Mouse (Mus musculus) Patski (cell line): Measurements from ENCODE around the gene Zfp609. TPM values are rescaled to one million over a fixed set of nuclear protein-coding genes. Genes with fewer than 3 reads are reported as not detected.

Source experiments
- ATAC-seq: fragments of 100-300 bp; one replicate; pipeline ENCODE4 v1.8.0; 2021
- CTCF ChIA-PET: fragments of 350-600 bp; sonication (Branson Sonifier 250); formaldehyde crosslinking; loops from one replicate; lab custom pipeline; 2022; ENCODE audit warnings: inconsistent platforms; lab: Charles Lee
- POLR2A ChIA-PET: fragments of 350-600 bp; sonication (Branson Sonifier 250); formaldehyde crosslinking; loops from one replicate; lab custom pipeline; 2022; ENCODE audit warnings: antibody characterized with exemption, inconsistent platforms; lab: Charles Lee
- DNase-seq: peaks from one replicate; pipeline ENCODE4 v3.0.0-alpha.2; 2011; ENCODE audit warnings: low read depth, low spot score
- H3K27me3 ChIP-seq: fragments of 371-371 bp; one replicate; pipeline ENCODE4 v1.5.1; 2021
- CTCF ChIP-seq: fragments of 100-300 bp; IDR thresholded peaks from one replicate; pipeline ENCODE4 v1.5.1; 2021
- in situ Hi-C: fragments of 300-500 bp; cut with MboI; formaldehyde crosslinking; loops from 3 replicates; pipeline ENCODE4 v1.11.1; 2018; ENCODE audit warnings: low pct_unique_long_range_greater_than_20kb, mixed read lengths
- polyA plus RNA-seq: library from polyadenylated mRNA; unstranded; gene quantifications from one replicate; pipeline ENCODE4 v1.2.3, GENCODE M21; 2021

Zfp609 gene
- polyA plus RNA-seq, 1 experiment from 2014 or later, result 25.7 TPM

- ChIA-PET CTCF (interaction anchor here (0.7 to 1.3 kb wide), 3 partner anchors 10 to 58 kb away, joined by 3 to 4 read pairs (median 3); no protein-coding TSS in a partner anchor), POLR2A (no interaction called here)
- no peak for TF ChIP-seq CTCF
- DNase-seq (no peak), ATAC-seq (no peak)
- no peaks in the 10 kb centered on the region for H3K27me3 ChIP-seq
- in situ Hi-C loops, result loop anchor here (5.0 kb wide), 2 partner anchors 75 to 100 kb away; partner anchors contain the start of gene Zfp609
Observed at GRCm38 (mm10) chr9:65751906-65752305, 75.5 kb downstream of the Zfp609 start.

- no peak for TF ChIP-seq CTCF
- POLR2A ChIA-PET, result no interaction called here
- CTCF ChIA-PET, result interaction anchor here (1.2 kb wide), 1 partner anchor 32 kb away, joined by 3 read pairs; no protein-coding TSS in a partner anchor
- ATAC-seq (no peak), DNase-seq (no peak)
- in situ Hi-C loops, result no loop called here
- no peaks in the 10 kb centered on the region for H3K27me3 ChIP-seq
Observed at GRCm38 (mm10) chr9:65748102-65748501, 79.3 kb downstream of the Zfp609 start.

- H3K27me3 ChIP-seq, result no peaks in the 10 kb centered on the region
- in situ Hi-C loops, result no loop called here
- ATAC-seq (no peak), DNase-seq (no peak)
- POLR2A ChIA-PET, result interaction anchor here (0.9 kb wide), 1 partner anchor 17 kb away, joined by 3 read pairs; no protein-coding TSS in a partner anchor
- CTCF ChIA-PET, result no interaction called here
- peak; percentile 7 for TF ChIP-seq CTCF
Observed at GRCm38 (mm10) chr9:65746479-65746878, 80.9 kb downstream of the Zfp609 start.

DNA sequence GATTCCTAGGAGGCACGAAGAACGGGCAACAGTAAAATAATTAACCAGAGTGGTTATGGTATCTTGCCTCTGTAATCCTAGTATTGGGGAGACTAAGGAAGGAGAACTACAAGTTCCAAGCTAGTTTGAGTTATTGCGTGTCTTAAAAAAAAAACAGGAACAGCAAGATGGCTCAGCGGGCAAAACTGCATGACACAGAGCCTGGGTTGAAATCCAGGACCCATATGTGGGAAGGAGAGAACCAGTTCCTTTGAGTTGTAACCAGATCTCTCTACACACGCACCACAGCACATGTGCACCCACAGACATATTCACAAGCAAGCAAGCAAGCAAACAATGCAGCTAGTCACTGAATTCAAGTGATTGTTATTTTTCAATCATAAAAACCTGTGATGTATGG, 81.9 kb downstream of the Zfp609 start:
- CTCF ChIA-PET, result interaction anchor here (0.9 to 1.4 kb wide), 2 partner anchors 17 to 50 kb away, joined by 3 to 5 read pairs; no protein-coding TSS in a partner anchor
- in situ Hi-C loops, result no loop called here

DNA sequence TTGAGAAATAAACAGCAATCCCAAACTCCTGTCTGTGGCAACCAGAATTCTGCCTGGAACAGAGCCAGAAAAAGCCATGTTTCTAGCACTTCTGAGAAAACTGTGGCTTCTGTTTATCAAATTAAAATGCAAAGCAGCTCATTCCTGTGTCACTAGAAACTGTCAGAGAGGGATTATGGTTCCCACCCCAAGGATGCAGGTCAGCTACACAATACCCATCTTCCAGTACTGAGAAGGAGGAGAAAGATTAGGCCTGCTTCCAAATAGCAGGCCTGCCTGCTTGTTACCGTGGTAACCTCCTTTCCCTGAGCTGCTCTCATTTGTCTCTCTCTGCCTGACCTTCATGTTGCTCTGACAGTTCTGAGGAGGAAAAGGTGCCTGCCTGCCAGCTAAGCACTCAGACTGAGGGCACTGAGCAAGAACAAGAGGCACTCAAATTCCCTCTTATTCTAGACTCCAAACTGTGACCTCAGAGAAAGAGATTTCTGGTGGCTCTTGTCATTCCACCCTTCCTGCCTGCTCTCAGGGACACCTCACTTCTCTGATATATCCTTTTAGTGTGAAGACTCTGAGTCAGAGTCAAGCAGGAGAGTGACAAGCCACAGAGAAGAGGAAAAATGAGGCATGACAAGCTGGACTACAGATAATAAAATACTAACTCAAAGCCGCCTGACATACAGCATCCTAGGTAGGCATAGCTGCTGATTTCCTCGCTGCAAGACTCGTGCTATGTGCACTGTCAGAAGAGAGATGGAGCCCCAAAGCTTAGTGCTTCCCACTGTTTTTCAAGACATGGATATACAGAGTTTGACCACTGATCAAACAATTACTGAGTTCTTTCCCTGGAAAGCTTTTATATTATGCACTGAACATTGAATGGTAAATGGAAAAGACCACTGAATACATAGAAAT, 82.9 kb downstream of the Zfp609 start:
- TF ChIP-seq CTCF, result no peak
- ATAC-seq, result peak; percentile 71
- in situ Hi-C loops, result no loop called here
- no peaks in the 10 kb centered on the region for H3K27me3 ChIP-seq
- CTCF ChIA-PET, result interaction anchor here (0.9 to 1.4 kb wide), 4 partner anchors 18 to 83 kb away, joined by 3 to 5 read pairs (median 4); no protein-coding TSS in a partner anchor
- POLR2A ChIA-PET, result interaction anchor here (0.9 to 1.1 kb wide), 3 partner anchors 9 to 36 kb away, joined by 3 to 4 read pairs (median 3); no protein-coding TSS in a partner anchor
- DNase-seq, result peak; percentile 38

More for the DNA sequence above, 81.9 kb downstream of the Zfp609 start:
- ATAC-seq, result no peak
- POLR2A ChIA-PET, result interaction anchor here (0.5 to 1.1 kb wide), 6 partner anchors 10 to 79 kb away, joined by 3 to 4 read pairs (median 3); no protein-coding TSS in a partner anchor
- TF ChIP-seq CTCF, result no peak
- H3K27me3 ChIP-seq, result no peaks in the 10 kb centered on the region
- peak; percentile 59 for DNase-seq

DNA sequence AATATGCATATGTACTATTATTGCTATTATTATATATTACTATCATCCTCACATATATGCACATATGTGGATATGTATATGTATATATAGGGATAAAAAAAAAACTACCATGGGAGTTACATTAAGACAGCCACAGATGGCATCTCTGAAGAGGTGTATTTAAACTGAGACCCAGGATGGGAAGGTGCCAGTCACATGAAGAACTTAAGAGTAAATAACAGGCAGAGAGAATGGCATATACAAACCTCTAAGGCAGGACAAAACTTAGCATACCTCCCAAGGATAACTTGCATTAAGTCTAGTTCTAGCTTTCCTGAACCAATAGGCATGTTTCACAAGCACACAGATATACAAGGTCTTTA, 83.6 kb downstream of the Zfp609 start:
- POLR2A ChIA-PET, result no interaction called here
- CTCF ChIA-PET, result interaction anchor here (1.2 kb wide), 1 partner anchor 84 kb away, joined by 4 read pairs; no protein-coding TSS in a partner anchor
- TF ChIP-seq CTCF, result no peak
- DNase-seq, result no peak
- in situ Hi-C loops, result no loop called here
- H3K27me3 ChIP-seq, result no peaks in the 10 kb centered on the region
- no peak for ATAC-seq

DNA sequence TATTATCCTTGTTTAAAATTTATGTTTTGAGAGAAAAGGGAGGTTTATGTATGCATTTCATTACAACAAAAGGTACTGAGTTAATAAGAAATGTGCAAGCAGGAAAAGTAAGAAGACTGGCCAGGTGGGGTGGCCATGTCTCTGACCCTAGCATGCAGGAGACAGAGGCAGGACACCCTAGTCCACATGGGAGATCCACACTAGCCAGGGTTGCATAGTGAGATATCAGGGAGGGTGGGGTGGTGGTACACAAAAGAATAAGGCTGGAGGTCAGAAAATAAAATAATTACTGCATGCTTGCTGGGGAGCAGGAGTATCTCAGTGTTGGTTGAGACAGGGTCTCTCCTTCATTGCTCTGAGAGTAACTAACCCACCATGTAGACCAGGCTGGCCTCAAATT, 84.0 kb downstream of the Zfp609 start:
- no peak for TF ChIP-seq CTCF
- in situ Hi-C loops, result no loop called here
- DNase-seq (no peak), ATAC-seq (no peak)
- CTCF ChIA-PET, result no interaction called here
- no peaks in the 10 kb centered on the region for H3K27me3 ChIP-seq
- POLR2A ChIA-PET, result interaction anchor here (0.5 kb wide), 1 partner anchor 31 kb away, joined by 4 read pairs; no protein-coding TSS in a partner anchor

- ChIA-PET POLR2A (no interaction called here), CTCF (no interaction called here)
- TF ChIP-seq CTCF, result no peak
- ATAC-seq, result no peak
- no peaks in the 10 kb centered on the region for H3K27me3 ChIP-seq
- in situ Hi-C loops, result no loop called here
- no peak for DNase-seq
Observed at GRCm38 (mm10) chr9:65742777-65743176, 84.6 kb downstream of the Zfp609 start.

GRCm38 (mm10) chr9:65741066-65741852, 86.1 kb downstream of the Zfp609 start:
- CTCF ChIA-PET, result no interaction called here
- POLR2A ChIA-PET, result no interaction called here
- DNase-seq (no peak), ATAC-seq (no peak)
- TF ChIP-seq CTCF, result no peak
- no peaks in the 10 kb centered on the region for H3K27me3 ChIP-seq
- in situ Hi-C loops, result no loop called here

GRCm38 (mm10) chr9:65734931-65735330, 92.4 kb downstream of the Zfp609 start:
- CTCF ChIA-PET, result no interaction called here
- ATAC-seq (no peak), DNase-seq (no peak)
- no peaks in the 10 kb centered on the region for H3K27me3 ChIP-seq
- no peak for TF ChIP-seq CTCF
- POLR2A ChIA-PET, result no interaction called here
- in situ Hi-C loops, result no loop called here
